Mouse (Mus musculus): ENCODE results near the gene Glo1.

DNA sequence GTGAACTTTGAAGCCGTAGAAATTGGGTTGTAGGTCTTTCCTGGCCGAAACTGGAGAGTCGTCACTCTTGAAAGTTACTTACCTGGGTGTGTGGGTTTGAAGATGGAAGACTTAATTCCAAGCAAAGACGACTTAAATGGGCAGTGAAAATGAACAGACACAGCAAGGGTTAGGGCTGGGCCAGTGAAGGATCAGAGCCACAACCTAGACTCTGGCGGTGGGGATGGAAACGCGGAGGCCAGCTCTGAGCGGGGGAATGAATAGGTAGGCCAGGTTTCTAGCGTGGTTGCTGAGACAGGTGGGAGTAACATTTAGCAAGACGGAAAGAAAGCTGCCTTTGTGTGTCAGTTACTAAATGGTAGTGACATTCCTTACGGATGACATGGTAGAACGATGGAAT, 49.7 kb downstream of the Glo1 start:
- TF ChIP-seq POLR2A (IDR thresholded peaks at IDR 0.05; ENCODE audit: low read depth, low read length) (no peak), CTCF (IDR thresholded peaks at IDR 0.05; ENCODE audit: extremely low read depth, insufficient read length, insufficient replicate concordance, low read depth, low read length) (no peak)
